Mouse (Mus musculus) spleen, postnatal 4 days (tissue): ENCODE measurements around the gene Frrs1.

Experiments used
- DNase-seq, 2 experiments: peaks; one replicate each; pipeline ENCODE4 v3.0.0; 2022; ENCODE audit warnings: low spot score in 2 of 2

The Frrs1 gene

GRCm38 (mm10) chr3:116906596-116906995 lies 47.3 kb downstream of the Frrs1 start:
- DNase-seq = no peak

- no peak for DNase-seq
Measured at GRCm38 (mm10) chr3:116914374-116914773, 55.1 kb downstream of the Frrs1 start.

GRCm38 (mm10) chr3:116914931-116915330 lies 55.7 kb downstream of the Frrs1 start:
- no peak for DNase-seq

GRCm38 (mm10) chr3:116917016-116917415 lies 57.8 kb downstream of the Frrs1 start:
- no peak for DNase-seq

GRCm38 (mm10) chr3:116921535-116921934 lies 62.3 kb downstream of the Frrs1 start:
- DNase-seq = no peak

- DNase-seq = no peak
Measured at GRCm38 (mm10) chr3:116923042-116923441, 63.8 kb downstream of the Frrs1 start.

GRCm38 (mm10) chr3:116928994-116929393 lies 69.7 kb downstream of the Frrs1 start:
- no peak for DNase-seq

- no peak for DNase-seq
Measured at GRCm38 (mm10) chr3:116933158-116933557, 73.9 kb downstream of the Frrs1 start.

- no peak for DNase-seq
Measured at GRCm38 (mm10) chr3:116936934-116937691, 77.8 kb downstream of the Frrs1 start.

- no peak for DNase-seq
Measured at GRCm38 (mm10) chr3:116940804-116941558, 81.7 kb downstream of the Frrs1 start.

GRCm38 (mm10) chr3:116941559-116942117 lies 82.4 kb downstream of the Frrs1 start:
- DNase-seq = no peak

GRCm38 (mm10) chr3:116942751-116943150 lies 83.5 kb downstream of the Frrs1 start:
- DNase-seq = no peak

GRCm38 (mm10) chr3:116943422-116943821 lies 84.2 kb downstream of the Frrs1 start:
- DNase-seq = no peak

- no peak for DNase-seq
Measured at GRCm38 (mm10) chr3:116946476-116946875, 87.2 kb downstream of the Frrs1 start.

GRCm38 (mm10) chr3:116950665-116951115 lies 91.4 kb downstream of the Frrs1 start:
- DNase-seq = no peak

- no peak for DNase-seq
Measured at GRCm38 (mm10) chr3:116951489-116951888, 92.2 kb downstream of the Frrs1 start.

- DNase-seq = no peak
Measured at GRCm38 (mm10) chr3:116952242-116952899, 93.1 kb downstream of the Frrs1 start.

GRCm38 (mm10) chr3:116953366-116953765 lies 94.1 kb downstream of the Frrs1 start:
- DNase-seq = no peak

GRCm38 (mm10) chr3:116955061-116955460 lies 95.8 kb downstream of the Frrs1 start:
- no peak for DNase-seq
